In the genomic region with DNA sequence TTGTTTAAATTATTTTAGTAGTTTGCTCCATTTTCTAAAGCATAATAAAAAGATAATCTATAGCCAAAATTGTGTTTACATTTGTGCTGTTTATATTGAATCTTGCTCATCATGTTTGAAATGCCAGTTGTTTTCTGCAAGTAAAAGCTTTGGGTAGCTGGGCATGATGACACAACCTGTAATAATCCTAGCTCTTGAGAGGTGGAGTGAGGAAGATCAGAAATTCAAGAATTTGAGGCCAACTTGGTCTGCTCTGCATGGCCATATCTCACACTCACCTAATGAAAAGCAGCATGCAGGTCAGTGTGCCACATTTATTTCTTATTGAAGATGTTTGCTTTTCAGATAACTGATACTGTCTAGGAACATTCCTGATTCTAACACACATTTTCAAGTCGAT, we compare ENCODE assay signal across 25 mouse cellular contexts.
"Had no signal": no experiment of that assay in that cellular context is flagged by ENCODE, and none has a peak within 500 bp of the region (broad histone marks: within the 10 kb centered on the region; RNA-seq: fewer than 3 reads in every experiment).

No protein-coding gene starts in this region.

- H3K4me3 ChIP-seq: gastrocnemius, adult 2 months; heart, embryonic 10.5 days; heart, embryonic 12.5 days; hindbrain, embryonic 10.5 days; hindbrain, embryonic 12.5 days; kidney, embryonic 15.5 days; left cerebral cortex, adult 2 months; limb, embryonic 10.5 days; limb, embryonic 12.5 days; liver, embryonic 13.5 days had no signal

- H3K9ac ChIP-seq: heart, embryonic 12.5 days; hindbrain, embryonic 12.5 days; hindbrain, embryonic 14.5 days; kidney, embryonic 15.5 days; limb, embryonic 12.5 days; liver, embryonic 13.5 days had no signal

- H3K4me2 ChIP-seq: heart, embryonic 12.5 days; hindbrain, embryonic 12.5 days; hindbrain, embryonic 14.5 days; kidney, embryonic 15.5 days; limb, embryonic 12.5 days; liver, embryonic 13.5 days had no signal

- DNase-seq: gastrocnemius, adult 2 months; gastrocnemius, postnatal 10 days; gastrocnemius, postnatal 25 days; heart, adult 18-20 months; heart, postnatal 10 days; heart, postnatal 4 days; kidney, adult 11 months; kidney, adult 2 months; kidney, adult 9 months; kidney, postnatal 14 days; kidney, postnatal 36 days; liver; liver, embryonic 13.5 days had no signal

- H3K27ac ChIP-seq: gastrocnemius, adult 2 months; heart, embryonic 10.5 days; hindbrain, embryonic 10.5 days; hindbrain, embryonic 12.5 days; hindbrain, embryonic 14.5 days; kidney, embryonic 15.5 days; kidney, postnatal 0 days; left cerebral cortex, adult 2 months; limb, embryonic 10.5 days; limb, embryonic 12.5 days; liver, embryonic 13.5 days had no signal

- H3K9me3 ChIP-seq: heart, embryonic 10.5 days; heart, embryonic 12.5 days; hindbrain, embryonic 10.5 days; hindbrain, embryonic 12.5 days; kidney, embryonic 15.5 days; limb, embryonic 10.5 days; limb, embryonic 12.5 days; liver, embryonic 13.5 days had no signal

- ATAC-seq: hindbrain, embryonic 16.5 days; intestine, embryonic 16.5 days had no signal

- H3K4me1 ChIP-seq: heart, embryonic 10.5 days; heart, embryonic 12.5 days; hindbrain, embryonic 10.5 days; hindbrain, embryonic 12.5 days; kidney, embryonic 15.5 days; limb, embryonic 10.5 days; limb, embryonic 12.5 days had no signal

- H3K27me3 ChIP-seq: heart, embryonic 12.5 days; hindbrain, embryonic 12.5 days; kidney, embryonic 15.5 days; limb, embryonic 12.5 days; liver, embryonic 13.5 days had no signal

- H3K36me3 ChIP-seq: heart, embryonic 10.5 days; heart, embryonic 12.5 days; hindbrain, embryonic 10.5 days; hindbrain, embryonic 12.5 days; kidney, embryonic 15.5 days; limb, embryonic 10.5 days; limb, embryonic 12.5 days; liver, embryonic 13.5 days had no signal
